Mouse (Mus musculus) limb, embryonic 10.5 days (tissue): Measurements from ENCODE around the gene Rbm8a. TPM values are rescaled to one million over a fixed set of nuclear protein-coding genes. Genes with fewer than 3 reads are reported as not detected.

ENCODE experiments used
- DNase-seq: peaks from one replicate; pipeline ENCODE4 v3.0.0-alpha.2; 2017; ENCODE audit warnings: low spot score
- H3K27ac ChIP-seq: fragments of 300-500 bp; sonication (generic); 2 replicates; pipeline ENCODE4 v1.5.1; 2016; ENCODE audit warnings: mild to moderate bottlenecking
- H3K27me3 ChIP-seq: fragments of 300-500 bp; sonication (generic); 2 replicates; pipeline ENCODE4 v1.6.1; 2016; ENCODE audit warnings: low read depth, mild to moderate bottlenecking; ENCODE audit not compliant: poor library complexity, severe bottlenecking
- H3K36me3 ChIP-seq: fragments of 300-500 bp; sonication (generic); 2 replicates; pipeline ENCODE4 v1.6.1; 2016; ENCODE audit warnings: mild to moderate bottlenecking, moderate library complexity
- H3K4me1 ChIP-seq: fragments of 300-500 bp; sonication (generic); 2 replicates; pipeline ENCODE4 v1.6.1; 2016
- H3K4me3 ChIP-seq: fragments of 300-500 bp; sonication (generic); 2 replicates; pipeline ENCODE4 v1.5.1; 2016; ENCODE audit warnings: mild to moderate bottlenecking, moderate library complexity
- H3K9me3 ChIP-seq: fragments of 300-500 bp; sonication (generic); replicated peaks from 2 replicates; pipeline ENCODE4 v1.6.1; 2016; ENCODE audit warnings: mild to moderate bottlenecking
- WGBS: fragments of 180-500 bp; shearing (Covaris S2); methylation state at CpG from one replicate; pipeline ENCODE4 v1.1.7; 2016; 5-methylcytosine and 5-hydroxymethylcytosine counted together
- polyA plus RNA-seq: library from polyadenylated mRNA; unstranded; fragments of >200 nt; fragmentation: Nextera tagmentation; extraction: Ambion mirVana; gene quantifications from 2 replicates; pipeline ENCODE4 v1.2.1, GENCODE M21; 2016

Gene Rbm8a
- polyA plus RNA-seq, 1 experiment from 2014 or later, result 224 TPM

GRCm38 (mm10) chr3:96680269-96680956 lies 50.7 kb downstream of the Rbm8a start:
- H3K4me1 ChIP-seq, result peaks cover 19% of the 10 kb centered on the region
- peaks cover 78% of the 10 kb centered on the region for H3K27me3 ChIP-seq
- H3K9me3 ChIP-seq, result no peaks in the 10 kb centered on the region
- DNase-seq, result no peak
- no peaks in the 10 kb centered on the region for H3K36me3 ChIP-seq
- H3K27ac ChIP-seq, result no peak overlapping the region
- no peak overlapping the region for H3K4me3 ChIP-seq
- 17% methylated on average over 12 of the region's 12 CpGs for WGBS

Other genes with a start within 250 kb of the Rbm8a start
- gene BC107364, start 177.6 kb upstream of the Rbm8a start, polyA plus RNA-seq, result 0.14 TPM in 1 of 2 replicates, not detected in the other
- 0.58 and 0.84 TPM in 2 replicates for gene Hfe2, start 104.8 kb upstream of the Rbm8a start, polyA plus RNA-seq
- gene Txnip, start 72.0 kb upstream of the Rbm8a start, polyA plus RNA-seq, result 28.5 and 43.4 TPM in 2 replicates
- 0.60 and 2.0 TPM in 2 replicates for gene Gm16253, start 52.9 kb upstream of the Rbm8a start, polyA plus RNA-seq
- 27.2 and 42.1 TPM in 2 replicates for gene Polr3gl, start 35.8 kb upstream of the Rbm8a start, polyA plus RNA-seq
- 0.73 and 0.96 TPM in 2 replicates for gene Ankrd34a, start 33.3 kb upstream of the Rbm8a start, polyA plus RNA-seq
- gene Lix1l, start 28.8 kb upstream of the Rbm8a start, polyA plus RNA-seq, result 3.6 and 4.5 TPM in 2 replicates
- gene Pex11b, start 5.4 kb downstream of the Rbm8a start, polyA plus RNA-seq, result 40.9 and 44.6 TPM in 2 replicates
- 0.08 and 0.14 TPM in 2 replicates for gene Gm42957, start 5.5 kb downstream of the Rbm8a start, polyA plus RNA-seq
- gene Itga10, start 15.7 kb downstream of the Rbm8a start, polyA plus RNA-seq, result 0.58 and 0.80 TPM in 2 replicates
- 0.09 and 0.10 TPM in 2 replicates for gene Ankrd35, start 40.2 kb downstream of the Rbm8a start, polyA plus RNA-seq
- gene Pias3, start 66.5 kb downstream of the Rbm8a start, polyA plus RNA-seq, result 36.4 and 58.3 TPM in 2 replicates
- 9.1 and 9.6 TPM in 2 replicates for gene Nudt17, start 78.6 kb downstream of the Rbm8a start, polyA plus RNA-seq
- gene Polr3c, start 97.7 kb downstream of the Rbm8a start, polyA plus RNA-seq, result 50.2 and 51.4 TPM in 2 replicates
- gene Rnf115, start 97.7 kb downstream of the Rbm8a start, polyA plus RNA-seq, result 64.3 and 69.8 TPM in 2 replicates
- gene Pdzk1, start 199.4 kb downstream of the Rbm8a start, polyA plus RNA-seq, result not detected in 2 replicates
- 0.13 TPM in 1 of 2 replicates, not detected in the other for gene Cd160, start 199.4 kb downstream of the Rbm8a start, polyA plus RNA-seq